Mouse (Mus musculus) heart, postnatal 36 days (tissue): Measurements from ENCODE around the gene A730049H05Rik. TPM values are rescaled to one million over a fixed set of nuclear protein-coding genes. Genes with fewer than 3 reads are reported as not detected.

Experiments
- DNase-seq, 2 experiments: peaks; one replicate each; pipeline ENCODE4 v3.0.0; 2021 to 2022
- intact Hi-C: fragments of 180-260 bp; cut with DNase I; formaldehyde crosslinking; loops from one replicate; pipeline ENCODE4 v1.15.1; 2025
- total RNA-seq, 2 experiments: library from RNA; stranded (reverse); gene quantifications; 2 replicates each; pipeline ENCODE4 v1.2.3; 2021

The A730049H05Rik gene
- under 1 TPM; 0.14 to 0.27 TPM for total RNA-seq

GRCm38 (mm10) chr6:92816311-92816751, at the start of gene A730049H05Rik:
Gene A730049H05Rik (plus strand): TSS chr6:92816478.
- no peak for DNase-seq
- intact Hi-C loops = no loop called here

DNA sequence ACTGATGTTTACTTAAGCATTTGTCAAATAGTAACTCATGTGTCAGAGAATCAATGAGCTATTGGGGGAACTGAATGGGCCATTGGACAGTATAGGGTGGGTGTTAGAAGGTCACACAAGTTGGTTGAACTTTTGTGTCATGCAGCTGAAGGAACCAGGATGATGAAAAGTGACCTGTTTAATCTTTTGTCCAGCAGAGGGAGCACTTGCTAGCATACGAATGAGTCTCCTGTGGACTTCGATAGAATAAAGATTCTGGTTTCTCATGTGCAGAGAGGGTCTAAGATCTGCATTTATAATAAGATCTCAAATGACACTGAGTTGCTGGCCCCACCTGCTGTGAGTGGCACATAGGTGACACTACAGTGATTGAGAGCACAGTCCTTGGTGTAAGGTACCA, 39.9 kb upstream of the A730049H05Rik start:
- intact Hi-C loops = no loop called here
- peak in 1 of 2 experiments; percentile 12 for DNase-seq

DNA sequence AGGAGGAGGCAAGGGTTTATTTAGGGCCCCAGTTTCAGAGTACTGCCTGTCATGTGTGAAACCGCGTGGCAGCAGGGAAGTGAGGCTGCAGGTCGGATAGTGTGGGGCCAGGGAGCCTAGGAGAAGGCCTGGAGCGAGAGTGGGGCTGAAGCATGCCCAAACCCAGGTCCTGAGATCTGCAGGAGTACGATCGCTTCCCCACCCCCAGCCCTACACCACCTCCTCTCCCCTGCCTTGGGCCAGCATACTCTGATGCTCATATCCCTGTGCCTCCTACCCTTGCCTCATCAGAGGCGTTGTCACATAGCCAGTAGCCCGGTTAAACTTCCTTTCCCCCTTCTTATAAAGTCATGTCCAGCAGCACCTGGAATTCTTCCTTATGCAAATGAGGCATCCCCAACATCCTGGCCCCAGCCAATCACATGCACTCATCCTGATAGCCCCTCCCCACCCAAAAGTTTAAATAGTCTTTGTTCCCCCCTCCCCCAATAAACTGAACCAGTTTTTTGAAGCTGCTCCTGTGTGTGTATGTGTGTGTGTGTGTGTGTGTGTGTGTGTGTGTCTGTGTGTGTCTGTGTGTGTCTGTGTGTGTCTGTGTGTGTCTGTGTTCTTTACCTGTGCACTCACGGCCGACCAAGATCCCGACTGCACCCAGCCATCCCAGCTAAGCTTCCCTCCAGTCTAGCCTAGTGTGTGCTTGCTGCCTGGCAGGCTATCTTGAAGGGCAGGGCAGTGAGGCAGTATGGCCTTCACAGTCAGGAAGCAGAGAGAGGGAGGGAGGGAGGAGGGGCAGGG, 36.9 kb upstream of the A730049H05Rik start:
- intact Hi-C loops = no loop called here
- no peak for DNase-seq

DNA sequence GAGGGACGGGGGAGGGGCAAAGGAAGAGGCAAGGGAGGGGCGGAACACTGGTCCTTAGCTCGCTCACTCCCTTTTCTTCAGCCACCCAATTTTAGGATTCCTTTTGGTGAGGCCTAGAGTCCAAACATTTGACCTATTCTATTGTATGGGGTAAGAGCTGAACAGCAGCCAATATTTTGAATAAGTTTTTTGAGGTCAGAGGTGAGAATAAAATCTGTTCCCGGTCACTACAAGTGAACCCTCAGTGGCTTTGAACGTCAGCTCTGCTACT, 36.4 kb upstream of the A730049H05Rik start:
- intact Hi-C loops = loop anchor here (10.0 kb wide), 1 partner anchor 1205 kb away; no protein-coding TSS in a partner anchor
- no peak for DNase-seq

DNA sequence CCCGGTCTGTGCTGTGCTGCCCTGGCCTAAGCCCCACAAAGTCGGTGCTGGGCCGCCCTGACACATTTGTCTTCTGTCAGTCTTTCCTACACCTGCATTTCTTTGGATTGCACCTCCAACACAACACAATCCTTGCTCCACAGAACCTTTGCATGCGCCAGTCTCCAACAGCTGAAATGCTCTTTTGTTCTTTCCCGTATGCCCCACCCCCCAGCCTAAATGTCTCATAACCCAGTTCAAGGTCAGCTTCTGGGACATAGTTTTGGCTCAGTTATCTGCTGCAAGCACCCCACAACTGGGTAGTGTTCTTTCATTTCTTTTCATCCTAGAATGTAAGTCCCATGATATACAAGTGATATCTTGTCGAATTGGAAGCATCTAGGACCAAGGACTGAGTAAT, 34.8 kb upstream of the A730049H05Rik start:
- no peak for DNase-seq
- intact Hi-C loops = loop anchor here (10.0 kb wide), 1 partner anchor 1203 kb away; no protein-coding TSS in a partner anchor

DNA sequence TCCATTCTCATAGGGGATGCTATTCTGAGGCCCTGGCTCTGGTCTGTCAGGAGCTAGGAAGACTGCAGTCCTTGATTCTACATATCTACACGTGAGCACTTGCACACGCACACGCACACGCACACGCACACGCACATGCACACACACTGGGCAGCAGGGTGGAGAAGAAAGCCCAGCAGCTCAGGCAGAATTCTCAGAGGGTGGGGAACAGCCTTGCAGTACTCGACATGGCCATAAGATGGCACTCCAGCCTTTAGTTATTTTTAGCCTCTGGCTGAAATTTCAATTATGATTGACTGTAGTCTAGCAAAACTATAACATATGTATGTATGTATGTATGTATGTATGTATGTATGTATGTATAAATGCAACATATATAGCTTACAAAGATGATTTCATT, 31.5 kb upstream of the A730049H05Rik start:
- DNase-seq = peak; percentile 61 to 74
- intact Hi-C loops = loop anchor here (1.0 to 10.0 kb wide), 4 partner anchors 93 to 1200 kb away; no protein-coding TSS in a partner anchor

DNA sequence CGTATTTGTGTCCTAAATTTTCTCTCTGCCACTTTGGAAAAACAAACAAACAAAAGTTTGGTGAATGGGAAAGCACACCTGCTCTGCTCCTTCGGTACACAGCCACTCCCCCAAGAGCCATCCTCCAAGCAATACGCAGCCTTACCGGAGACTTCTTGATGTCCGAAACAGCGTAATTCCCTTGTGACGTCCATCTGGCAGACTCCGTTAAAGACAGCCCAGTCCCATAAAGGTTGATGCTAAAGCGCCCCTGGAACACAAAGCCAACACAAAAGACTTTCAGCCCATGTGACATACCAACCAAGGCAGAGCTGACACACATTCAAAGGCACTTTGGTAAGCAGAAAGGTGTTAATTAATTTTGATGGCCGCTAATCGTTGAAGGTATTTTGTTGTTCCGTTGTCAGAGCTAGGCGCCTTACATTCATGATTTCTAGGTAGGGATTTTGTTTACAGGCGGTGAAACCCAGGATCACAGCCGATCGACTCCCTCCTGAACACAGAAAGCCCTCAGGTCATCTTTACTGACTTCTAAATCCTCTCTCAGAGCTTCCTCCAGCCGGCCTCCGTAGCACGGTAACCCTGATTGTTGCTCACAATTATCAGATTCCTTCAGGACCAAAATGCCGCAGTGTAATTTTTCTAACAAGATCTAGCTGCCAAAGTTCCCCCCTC, 29.4 kb upstream of the A730049H05Rik start:
- intact Hi-C loops = loop anchor here (1.0 to 10.0 kb wide), 5 partner anchors 90 to 1198 kb away; partner anchors contain the start of gene Adamts9
- no peak for DNase-seq

DNA sequence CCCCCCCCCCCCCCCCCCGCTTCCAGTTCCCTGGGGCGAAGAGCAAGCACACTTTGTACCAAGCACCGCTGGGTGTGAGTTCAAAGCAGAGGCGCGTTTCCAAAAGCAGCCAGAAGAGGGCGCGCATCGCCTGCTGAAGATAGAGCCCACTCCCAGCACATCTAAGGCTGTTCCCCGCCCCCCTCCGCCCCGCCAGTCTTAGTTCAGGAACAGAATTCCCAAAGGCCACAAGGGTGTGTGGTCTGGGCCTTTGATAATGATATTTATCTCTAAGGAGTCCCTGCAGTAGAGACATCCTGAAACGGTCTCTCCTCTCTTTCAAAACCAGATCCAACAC, 28.9 kb upstream of the A730049H05Rik start:
- intact Hi-C loops = loop anchor here (1.0 to 10.0 kb wide), 4 partner anchors 90 to 1197 kb away; partner anchors contain the start of gene Adamts9
- DNase-seq = peak; percentile 92 to 95

GRCm38 (mm10) chr6:92793804-92794203, 22.5 kb upstream of the A730049H05Rik start:
- DNase-seq = no peak
- intact Hi-C loops = no loop called here

- intact Hi-C loops = no loop called here
- DNase-seq = no peak
These were observed 14.8 kb upstream of the A730049H05Rik start for GRCm38 (mm10) chr6:92801462-92801861.

DNA sequence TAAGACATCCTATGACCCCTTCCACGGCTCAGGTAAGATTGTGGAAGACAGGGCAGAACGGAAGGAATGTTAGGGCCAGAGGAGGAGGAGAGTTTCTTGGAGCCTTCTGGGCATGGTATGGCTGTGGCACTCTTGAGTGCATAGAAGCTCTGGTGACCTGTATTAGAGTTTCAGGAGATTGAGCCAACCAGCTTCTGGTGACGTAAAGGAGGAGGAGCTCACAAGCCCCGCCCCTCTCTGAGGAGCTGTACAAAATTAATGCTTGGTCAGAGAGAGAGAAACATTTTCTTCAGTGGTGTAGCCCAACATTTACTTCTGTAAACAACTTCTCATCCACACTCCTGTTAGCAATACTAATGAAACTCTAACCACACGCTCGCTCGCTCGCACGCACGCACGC, 13.9 kb upstream of the A730049H05Rik start:
- intact Hi-C loops = no loop called here
- DNase-seq = no peak

DNA sequence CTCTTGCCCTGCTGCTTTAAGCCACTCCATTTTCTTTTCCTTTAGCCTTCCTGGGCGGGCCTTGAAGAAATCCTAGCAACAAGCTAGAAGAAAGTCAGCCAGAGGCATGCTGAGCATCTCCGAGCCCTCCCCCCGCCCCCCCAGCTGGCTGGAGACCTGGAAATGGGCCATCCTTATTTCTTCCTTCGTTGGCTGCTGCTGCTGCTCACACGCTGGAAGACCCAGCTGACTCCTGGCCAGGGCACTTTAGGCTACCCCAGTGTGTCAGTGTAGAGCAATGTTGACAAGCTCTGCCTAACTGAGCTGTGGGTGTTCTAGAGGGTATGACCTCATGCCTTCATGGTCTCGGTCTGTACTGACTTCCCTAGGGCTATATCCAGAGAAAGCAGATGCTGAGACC, 13.1 kb upstream of the A730049H05Rik start:
- peak; percentile 32 to 45 for DNase-seq
- intact Hi-C loops = no loop called here

- DNase-seq = no peak
- intact Hi-C loops = no loop called here
These were observed 11.9 kb upstream of the A730049H05Rik start for GRCm38 (mm10) chr6:92804254-92804971.

GRCm38 (mm10) chr6:92809818-92810217, 6.5 kb upstream of the A730049H05Rik start:
- DNase-seq = no peak
- intact Hi-C loops = loop anchor here (5.0 kb wide), 1 partner anchor 57 kb away; the partner anchor contains the start of gene Gm15737

DNA sequence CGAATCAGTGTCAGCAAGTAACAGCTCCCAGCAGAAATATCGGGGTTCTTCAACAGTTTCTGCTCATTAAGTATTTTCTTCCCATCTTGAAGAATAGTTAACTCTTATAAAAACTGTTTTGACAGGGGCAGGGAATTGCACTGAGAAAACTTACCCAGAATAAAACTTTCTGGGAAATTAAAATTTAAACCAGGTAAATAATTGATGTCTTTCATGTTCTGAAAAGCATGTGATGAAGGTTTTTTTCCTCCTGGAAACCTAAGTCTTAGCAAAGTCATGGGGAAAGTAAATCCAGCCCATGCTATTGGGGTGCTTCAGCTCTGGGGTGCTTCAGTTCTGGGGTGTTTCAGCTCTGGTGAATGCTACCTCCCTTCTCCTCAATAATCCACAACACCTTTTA, 5.7 kb upstream of the A730049H05Rik start:
- intact Hi-C loops = loop anchor here (5.0 kb wide), 1 partner anchor 57 kb away; the partner anchor contains the start of gene Gm15737
- DNase-seq = no peak

- no peak for DNase-seq
- intact Hi-C loops = loop anchor here (5.0 kb wide), 1 partner anchor 56 kb away; the partner anchor contains the start of gene Gm15737
These were observed 4.7 kb upstream of the A730049H05Rik start for GRCm38 (mm10) chr6:92811566-92811965.

DNA sequence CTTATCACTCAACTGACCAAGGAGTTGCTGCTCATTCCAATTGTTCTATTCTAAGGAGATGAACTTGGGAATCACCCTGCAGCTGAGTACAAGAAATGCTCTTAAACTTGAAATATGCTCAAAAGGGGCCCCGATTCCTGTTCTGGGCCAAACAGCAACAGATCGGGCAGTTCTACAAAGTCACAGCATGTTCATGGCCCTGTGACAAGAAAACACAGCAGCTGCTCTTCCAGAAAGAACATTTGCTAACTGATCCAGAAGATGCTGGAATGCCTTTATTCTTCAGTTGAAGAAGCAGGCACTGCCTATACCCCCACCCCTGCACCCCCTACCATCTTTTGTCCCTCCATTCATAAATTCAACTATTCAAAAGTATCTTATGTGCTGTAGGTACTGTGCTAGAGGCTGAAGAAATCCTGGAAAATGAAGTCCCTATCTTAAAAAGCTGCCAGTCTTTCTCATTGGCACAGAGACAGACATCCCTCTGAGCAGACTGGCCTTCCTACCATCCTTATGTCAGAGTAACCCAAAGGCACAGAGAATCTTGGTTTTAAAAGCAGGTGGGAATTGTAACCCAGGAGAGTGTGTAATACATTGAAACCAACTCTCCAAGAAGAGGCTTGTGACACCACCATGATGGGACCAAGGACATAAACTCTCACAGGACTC, 3.4 kb upstream of the A730049H05Rik start:
- DNase-seq = peak; percentile 38 to 42
- intact Hi-C loops = loop anchor here (5.0 kb wide), 1 partner anchor 54 kb away; the partner anchor contains the start of gene Gm15737

DNA sequence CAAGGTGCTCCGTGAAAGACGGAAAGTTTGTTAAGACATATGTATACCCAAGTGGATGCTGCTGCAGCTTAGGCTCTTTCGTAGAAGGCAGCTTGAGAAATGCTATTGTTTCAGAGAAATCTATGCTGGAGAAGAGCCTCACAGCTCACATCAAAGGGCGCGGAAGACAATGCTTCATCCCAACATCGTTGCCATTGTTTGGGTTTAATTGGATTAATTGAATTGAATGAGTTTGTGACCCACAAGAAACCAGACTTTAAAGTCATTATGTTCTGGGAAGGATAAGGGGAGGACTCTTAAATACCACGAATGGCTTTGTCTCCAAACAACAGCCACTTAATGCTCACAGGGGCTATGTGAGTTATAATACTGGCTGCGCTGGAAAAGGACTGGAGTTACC, 1.4 kb downstream of the A730049H05Rik start:
- no peak for DNase-seq
- intact Hi-C loops = no loop called here

DNA sequence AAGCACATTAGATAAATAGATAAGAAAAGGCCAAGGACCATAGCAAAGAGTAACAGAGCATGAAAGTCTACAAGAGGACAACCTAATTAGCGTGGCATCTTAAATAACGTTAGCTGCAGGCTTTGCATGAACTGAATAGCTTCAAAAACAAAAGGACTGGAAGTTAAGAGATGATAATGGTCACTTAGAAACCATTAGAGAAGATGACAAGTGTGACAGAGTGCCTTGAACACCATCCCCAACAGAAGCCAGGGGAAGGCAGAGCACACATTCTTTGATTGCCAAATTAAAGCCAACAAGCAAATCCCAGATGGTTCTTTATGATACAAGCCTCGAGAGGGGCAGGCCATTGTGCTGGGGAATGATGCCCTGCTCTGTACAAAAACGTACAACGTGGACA, 5.3 kb downstream of the A730049H05Rik start:
- DNase-seq = no peak
- intact Hi-C loops = no loop called here

DNA sequence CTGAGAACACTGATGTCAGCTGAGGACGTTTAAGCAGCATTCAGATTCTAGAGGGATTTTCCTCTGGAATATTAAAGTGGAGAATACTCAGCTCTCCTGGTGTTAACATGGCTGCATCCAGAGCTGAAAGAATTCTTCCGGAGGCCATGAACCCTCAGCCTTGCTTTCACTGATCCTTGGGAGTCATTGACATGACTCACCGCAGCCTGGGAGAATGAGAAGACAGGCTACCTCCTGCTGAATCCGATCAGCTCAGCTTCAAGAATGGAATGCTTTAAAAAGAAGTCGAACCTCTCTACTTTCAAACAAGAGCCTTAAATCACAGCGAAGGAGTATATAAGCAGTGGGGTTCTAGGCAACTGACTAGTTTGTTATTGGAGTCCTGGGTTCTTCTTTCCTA, 5.7 kb downstream of the A730049H05Rik start:
- DNase-seq = no peak
- intact Hi-C loops = no loop called here
